Mouse (Mus musculus) thymus, postnatal 36 days (tissue): ENCODE results near the gene Ndrg3.
A peak's percentile ranks its signal among the peaks of the same experiment; 100 is the strongest.

Source experiments
- DNase-seq, 2 experiments: peaks; one replicate each; pipeline ENCODE4 v3.0.0; 2022; ENCODE audit warnings: mixed read lengths in 2 of 2

The Ndrg3 gene

GRCm38 (mm10) chr2:156897034-156897433, 94.8 kb downstream of the Ndrg3 start:
- no peak for DNase-seq

GRCm38 (mm10) chr2:156896384-156896914, 95.4 kb downstream of the Ndrg3 start:
- DNase-seq = no peak

DNA sequence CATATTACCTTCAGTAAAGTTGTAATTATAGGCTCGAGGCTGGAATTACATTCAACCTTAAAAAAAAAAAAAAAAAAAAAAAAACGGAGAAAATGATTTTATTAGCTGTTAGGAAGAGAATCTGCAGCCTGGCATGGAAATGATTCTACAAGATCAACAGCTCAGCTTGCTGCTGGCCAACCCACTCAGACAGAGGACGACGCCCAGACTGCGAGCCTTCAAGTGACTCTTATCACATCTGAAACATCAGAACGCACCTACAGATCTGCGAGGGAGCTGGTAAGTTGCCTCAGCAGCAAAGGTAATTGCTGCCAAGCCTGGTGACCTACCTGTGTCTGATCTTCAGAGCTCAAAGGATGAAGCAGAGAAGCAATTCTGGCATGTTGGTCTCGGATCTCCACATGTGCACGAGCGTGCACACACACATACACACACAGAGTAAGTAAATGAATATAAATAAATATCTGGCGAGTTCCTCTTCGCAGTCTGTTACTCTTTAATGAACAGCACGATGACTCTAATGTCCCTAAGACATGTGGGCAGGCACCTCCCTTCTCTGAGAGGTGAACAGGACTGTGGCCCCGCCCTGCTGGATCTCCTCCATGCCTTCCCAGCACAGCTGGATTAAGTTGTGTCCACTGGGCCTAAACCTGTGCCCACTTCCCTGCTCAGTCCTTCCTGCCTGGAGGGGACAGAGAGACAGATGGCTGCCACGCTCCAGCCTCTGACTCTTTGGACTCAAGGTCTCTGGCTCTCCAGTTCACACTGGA, 97.2 kb downstream of the Ndrg3 start:
- DNase-seq = no peak

- DNase-seq = no peak
Observed at GRCm38 (mm10) chr2:156892821-156893220, 99.0 kb downstream of the Ndrg3 start.

DNA sequence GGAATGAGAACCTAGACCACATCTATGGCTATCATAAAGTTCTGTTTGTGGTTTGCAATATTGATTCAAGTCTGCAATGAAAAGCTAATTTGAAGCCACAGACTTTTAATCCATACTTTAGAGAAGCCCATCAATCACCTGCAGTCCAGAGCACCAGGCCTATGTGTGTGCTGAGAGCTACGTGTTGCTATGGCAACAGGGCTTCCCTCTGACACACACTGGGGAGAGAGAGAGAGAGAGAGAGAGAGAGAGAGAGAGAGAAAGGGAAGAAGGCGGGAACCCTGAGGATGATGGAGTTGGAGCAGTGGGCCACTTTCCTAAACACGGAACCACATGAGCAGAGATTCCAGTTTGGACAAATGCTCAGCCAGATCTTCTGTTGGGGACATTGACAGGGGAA, 99.6 kb downstream of the Ndrg3 start:
- no peak for DNase-seq

DNA sequence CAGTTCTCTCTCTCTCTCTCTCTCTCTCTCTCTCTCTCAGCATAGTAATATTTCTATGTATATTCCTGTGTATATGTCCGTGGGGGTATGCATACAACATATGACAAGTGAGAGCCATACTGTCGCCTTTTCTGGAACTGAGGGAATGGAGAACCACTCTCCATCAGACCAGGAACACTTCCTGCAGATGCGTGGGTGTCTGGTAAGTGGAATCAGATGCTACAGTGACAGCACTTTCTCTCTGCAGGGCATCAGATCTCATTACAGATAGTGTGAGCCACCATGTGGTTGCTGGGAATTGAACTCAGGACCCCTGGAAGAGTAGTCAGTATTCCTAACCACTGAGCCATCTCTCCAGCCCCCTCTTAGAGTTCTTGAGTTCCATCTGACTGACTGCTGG, 103.4 kb downstream of the Ndrg3 start:
- no peak for DNase-seq

- peak; percentile 84 to 93 for DNase-seq
Observed at GRCm38 (mm10) chr2:156887017-156887416, 104.8 kb downstream of the Ndrg3 start, which contains the start of gene Sla2. Gene Sla2 (minus strand): TSS chr2:156887192.

GRCm38 (mm10) chr2:156886084-156886631, 105.7 kb downstream of the Ndrg3 start:
- DNase-seq = peak; percentile 53 to 58

- DNase-seq = peak; percentile 36 to 48
Observed at GRCm38 (mm10) chr2:156885666-156886065, 106.2 kb downstream of the Ndrg3 start.

- no peak for DNase-seq
Observed at GRCm38 (mm10) chr2:156884396-156885211, 107.3 kb downstream of the Ndrg3 start.

DNA sequence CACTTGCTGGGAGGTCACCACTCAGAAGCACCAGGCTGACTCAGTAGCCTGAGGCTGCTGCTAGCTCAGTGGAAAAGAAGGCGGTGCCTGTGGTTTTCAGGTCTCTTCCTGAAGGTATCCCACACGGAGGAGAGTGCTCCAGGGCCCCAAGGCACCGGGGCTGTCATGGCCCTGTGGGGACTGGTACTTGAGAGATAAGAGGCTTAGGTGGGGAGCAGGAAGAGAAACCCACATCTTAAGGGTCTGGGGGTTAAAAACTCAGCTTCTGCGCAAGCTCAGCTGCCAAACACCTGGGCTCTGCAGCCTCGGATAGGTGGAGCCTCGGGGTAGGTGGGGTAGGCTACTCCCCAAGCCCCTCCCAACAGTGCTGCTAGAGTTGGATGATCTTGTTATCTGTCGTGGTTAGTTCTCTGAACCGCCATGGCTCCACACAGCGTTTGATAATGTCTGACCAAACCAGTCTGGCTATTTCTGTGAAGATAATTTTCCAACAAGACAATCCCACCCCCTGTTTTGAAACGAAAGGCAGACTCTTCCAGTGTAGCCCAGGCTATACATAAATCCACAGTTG, 109.3 kb downstream of the Ndrg3 start:
- peak; percentile 83 to 93 for DNase-seq

GRCm38 (mm10) chr2:156879541-156879940, 112.3 kb downstream of the Ndrg3 start:
- DNase-seq = no peak

DNA sequence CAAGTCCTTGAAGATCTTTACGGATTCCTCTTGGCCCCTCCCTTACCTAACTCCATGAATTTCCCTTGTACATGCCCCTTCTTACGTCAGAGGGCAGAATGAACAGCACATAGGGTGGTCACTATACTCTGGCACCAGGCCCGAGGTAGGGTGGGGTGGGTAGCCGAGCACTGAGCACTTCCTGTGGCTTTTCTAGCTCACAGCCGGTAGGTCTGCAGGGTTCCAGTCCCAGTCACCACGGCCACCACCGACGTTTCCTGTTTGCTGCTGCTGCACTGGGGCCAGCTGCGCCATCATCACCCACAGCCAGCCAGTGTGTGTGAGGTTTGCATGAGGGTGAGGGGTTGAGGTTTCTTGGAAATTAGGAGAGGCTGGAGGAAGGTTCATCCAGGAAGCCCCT, 114.1 kb downstream of the Ndrg3 start:
- peak; percentile 67 to 80 for DNase-seq
